Mouse (Mus musculus): ENCODE results near the gene Stard5.

The Stard5 gene

DNA sequence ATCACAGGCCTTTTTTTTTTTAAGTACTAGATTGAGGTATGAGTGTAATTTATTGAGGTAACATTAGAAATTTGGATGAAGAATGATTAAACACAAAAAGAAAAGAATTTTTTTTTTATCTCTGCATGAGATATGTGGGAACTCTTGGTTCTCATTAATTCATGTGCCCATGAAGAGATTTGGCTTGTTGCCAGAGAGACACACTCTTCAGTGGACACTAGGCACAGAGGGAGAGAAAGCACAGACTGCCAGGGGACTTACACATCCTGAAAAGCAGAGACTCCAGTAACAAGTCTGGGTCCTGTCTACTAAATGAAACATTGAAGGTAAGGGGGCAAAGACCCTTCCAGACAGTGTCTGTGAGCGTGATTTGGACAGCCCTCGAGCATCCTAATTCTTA is 4.0 kb downstream of the Stard5 start:
- DNase-seq: no peak

DNA sequence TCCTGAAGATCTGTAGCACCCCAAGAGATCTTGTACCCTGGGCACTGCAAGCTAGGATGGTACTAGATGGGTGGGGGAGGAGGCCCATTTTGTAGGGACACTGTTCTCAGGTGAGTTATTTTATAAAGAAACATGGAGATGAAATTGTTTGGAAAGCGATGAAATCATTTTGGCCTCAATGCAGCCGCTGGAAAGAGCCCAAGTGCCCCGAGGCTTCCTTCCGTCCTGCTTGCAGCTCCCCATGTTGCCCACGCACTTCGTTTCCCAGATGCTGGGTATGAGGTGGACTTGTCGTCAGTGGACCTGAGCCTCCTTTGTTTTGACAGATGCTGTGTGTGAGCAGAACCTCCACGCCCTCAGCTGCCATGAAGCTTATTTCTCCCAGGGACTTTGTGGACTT is 4.7 kb downstream of the Stard5 start:
- DNase-seq: no peak

DNA sequence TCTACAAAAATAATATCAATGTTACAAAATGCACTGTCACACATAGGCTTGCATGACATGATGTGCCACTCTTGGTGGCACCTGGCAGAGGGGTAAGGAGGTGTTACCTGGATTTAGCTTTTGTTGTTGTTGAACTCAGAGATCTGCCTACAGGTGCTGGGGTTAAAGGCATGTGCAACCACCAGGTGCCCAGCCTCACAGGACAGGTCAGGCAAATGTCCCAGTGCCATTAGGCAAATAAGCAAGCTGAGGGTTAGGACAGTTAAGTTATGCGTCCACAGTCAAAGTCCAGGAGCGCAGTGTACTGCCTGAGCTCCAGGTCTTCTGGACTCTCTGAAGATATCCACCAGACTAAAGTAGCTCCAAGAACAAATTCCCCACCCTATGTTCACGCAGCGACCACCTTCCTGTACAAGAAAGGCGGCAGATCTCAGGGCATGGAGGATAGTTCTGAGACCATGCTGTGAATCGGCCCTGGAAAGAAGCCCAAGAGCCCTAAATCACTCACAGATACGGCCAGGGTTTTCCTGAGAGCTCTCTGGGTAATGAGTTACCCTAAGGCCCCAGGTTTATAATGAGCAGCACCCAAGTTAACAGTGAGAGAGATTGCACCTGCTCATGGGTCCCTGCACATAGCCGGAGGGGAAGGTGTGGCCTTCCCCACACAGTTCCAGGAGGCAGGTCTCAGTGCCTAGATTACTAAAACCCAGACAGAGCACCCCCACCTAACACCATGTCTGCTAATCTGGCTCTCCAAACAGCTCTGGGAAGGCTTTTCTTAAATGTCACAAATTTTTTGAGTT is 6.2 kb downstream of the Stard5 start:
- no peak for DNase-seq

DNA sequence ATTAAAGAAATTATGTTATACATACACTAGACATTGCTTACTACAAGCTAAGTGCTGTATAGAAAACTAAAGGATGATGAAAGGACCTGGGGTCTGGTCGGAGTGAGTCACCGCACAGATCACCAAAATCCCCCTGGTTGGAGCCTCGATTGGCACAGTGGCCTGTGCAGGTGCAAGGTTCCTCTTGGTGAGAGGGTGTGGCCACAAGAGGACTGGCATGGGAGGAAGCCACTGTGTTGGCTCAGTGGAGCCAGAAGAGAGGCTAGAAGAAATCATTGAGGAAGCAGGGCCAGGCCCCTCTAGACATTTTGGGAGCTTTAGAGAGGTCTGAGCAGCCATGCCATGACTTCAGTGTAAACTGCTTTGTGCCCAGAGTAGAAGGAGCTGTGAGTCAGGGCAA is 7.3 kb downstream of the Stard5 start:
- DNase-seq: no peak

DNA sequence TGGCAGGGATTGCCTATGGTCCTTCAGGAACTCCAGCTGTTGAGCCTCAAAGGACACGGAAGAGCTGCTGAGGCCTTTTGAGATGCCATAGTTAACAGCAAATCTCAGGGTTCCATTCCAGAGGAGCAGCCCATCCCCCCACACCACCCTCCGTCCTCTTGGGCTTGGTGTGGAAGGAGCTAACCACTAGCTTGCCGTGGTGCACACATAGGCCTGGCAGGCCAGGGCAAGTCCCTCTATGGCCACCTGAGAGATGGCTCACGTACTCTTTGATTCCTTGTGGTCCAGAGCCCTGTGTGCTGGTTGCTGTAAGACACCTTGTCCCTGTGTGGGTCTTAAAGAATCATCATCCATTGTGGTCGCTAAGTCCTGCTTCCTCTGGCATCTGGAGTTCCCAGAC is 8.8 kb downstream of the Stard5 start:
- no peak for DNase-seq

DNA sequence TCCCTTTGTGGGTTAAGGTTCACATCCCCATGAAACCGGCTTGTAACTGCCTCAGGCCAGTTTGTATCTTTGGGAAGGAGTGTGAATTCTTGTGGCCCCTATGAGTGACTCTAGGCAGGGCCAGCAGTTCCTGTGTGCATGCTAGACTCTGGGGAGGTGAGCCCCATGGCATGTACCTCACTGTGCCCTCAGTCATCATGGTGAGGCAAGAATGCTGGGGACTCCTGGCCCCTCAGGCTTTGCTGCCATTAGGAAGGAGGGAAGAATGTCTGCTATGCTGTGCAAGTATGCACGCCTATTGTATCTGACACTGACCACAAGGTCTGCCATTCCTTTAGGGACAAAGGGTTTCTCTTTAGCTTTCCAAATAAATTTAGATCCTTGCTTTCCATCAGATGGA is 9.4 kb downstream of the Stard5 start:
- DNase-seq: no peak

DNA sequence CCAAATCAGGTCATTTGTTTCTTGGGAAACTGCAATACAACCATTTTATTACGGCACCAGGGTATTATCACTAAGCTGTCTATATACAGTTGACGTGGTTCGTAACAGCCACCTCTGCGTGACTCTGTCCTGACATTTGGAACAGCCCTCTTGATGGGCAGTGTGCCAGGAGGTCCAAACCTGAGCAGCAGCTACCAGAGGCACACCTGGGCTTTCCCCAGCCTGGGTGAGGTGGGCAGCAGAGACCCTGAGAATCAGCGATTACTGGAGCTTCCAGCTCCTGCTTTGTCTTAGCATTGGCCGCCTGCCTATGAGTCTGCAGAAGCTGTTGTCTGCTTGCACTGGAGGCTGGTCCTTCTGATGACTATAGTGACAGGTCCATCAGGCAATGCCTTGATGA is 11.8 kb downstream of the Stard5 start:
- DNase-seq: no peak

DNA sequence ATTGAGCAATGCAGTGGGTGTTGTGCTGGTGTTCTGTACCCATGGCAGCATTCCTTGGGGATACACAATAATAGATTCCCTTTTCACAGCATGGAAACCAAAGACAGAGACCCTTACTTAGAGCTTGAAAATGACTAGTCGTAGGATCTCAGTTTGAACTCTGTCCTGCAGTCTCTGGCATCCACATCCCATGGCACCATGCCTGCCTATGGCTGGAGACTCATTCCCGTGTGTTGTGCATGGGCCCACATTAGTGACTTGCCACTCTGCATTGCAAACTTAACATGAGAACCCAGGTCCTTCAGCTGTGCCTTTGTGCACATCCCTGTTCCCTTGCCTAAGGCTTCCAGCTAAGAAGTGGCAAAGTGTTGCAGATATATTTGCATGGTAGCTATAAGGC is 13.0 kb downstream of the Stard5 start:
- DNase-seq: no peak

DNA sequence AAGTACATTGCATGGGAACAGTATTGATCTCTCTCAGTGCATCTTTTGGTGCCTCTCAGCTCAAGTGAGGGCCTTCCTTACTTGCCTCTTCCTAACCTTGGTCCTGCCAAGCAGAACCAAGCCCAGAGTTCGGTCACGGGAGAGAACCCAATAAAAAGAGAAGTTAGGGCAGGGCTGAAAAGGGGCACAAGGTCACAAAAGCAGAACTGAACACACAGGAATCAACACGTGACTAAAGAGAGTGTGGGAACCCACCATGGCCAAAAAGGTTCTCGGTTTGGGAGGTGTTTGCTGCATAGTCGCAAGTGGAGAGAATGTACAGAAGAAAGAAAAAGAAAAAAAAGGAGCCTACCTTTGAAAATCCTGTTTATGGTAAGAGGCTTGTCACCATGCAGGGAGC is 13.7 kb downstream of the Stard5 start:
- no peak for DNase-seq

DNA sequence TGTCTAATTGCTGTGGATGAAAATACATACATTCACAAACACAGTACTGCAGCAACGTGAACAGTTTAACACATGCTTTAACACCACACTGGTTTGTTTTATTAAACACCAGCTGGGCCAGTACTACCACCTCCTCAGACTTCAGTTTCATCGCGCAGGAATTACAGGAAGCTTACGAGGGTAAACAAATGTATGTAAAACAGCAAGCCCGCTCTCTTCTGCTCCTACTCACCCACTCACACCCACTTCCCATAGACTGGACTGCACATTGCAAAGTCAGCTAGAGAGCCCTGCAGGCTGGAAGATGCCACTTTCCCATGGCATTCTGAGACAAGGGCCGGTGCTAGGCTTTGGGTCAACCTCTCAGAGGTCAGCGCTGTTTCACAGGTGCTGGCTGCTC is 17.0 kb downstream of the Stard5 start:
- DNase-seq: no peak

DNA sequence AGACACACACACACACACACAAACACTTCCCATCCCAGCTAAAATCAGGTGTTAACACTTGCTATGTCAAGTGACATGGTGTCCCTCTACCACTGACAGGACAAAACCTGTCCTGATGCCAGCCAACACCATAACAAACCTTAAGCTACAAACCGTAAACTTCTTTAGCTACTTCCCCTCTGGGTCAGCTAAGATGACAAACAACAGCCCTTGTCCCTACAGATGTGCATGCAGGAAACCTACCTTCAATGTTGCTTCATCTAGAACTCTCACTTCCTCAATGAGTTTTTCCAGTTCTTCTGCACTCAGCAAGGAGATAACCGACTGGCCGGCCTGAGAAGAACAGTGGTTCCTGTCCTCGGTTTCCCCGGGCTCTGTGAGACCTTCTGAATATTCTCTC is 18.9 kb downstream of the Stard5 start:
- no peak for DNase-seq

DNA sequence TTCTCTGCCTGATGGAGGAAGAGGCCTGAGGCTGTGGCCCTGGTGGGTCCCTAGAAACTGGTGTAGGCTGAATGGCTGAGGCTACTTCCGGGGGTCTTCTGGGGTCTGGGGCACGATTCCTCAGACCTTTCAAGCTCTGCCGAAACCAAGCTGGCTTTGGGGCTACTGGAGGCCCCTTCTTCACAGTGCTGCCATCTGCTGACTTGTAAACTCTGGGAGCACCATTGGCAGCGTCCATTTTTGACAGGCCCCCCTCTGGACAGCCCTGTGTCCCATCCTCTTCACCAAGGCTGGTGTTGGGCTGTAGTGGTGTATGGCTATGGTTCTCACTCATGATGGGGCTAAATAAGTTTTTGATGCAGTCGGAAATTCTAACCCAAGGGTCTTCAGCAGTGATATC is 20.7 kb downstream of the Stard5 start:
- DNase-seq: no peak

DNA sequence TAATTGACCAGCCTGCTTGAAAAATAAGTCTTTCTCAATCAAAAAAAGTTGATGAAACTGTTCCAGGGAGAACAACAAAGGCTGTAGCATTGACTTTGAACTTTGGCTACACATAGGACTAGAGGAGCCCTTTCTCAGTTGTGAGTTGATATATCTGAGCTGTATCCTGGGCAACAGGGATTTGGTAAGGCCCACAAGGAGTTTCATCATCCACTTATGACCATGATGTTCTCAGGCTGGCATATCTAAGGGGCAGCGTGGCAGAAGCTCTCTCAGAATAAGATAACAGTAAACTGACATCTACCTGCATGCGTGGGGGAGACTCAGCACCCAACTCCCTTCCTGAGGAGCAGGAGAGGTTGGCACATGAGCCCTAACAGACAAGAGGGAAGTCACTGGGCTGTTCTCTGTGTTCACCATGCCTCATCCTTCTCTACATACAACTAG is 21.9 kb downstream of the Stard5 start:
- DNase-seq: no peak

DNA sequence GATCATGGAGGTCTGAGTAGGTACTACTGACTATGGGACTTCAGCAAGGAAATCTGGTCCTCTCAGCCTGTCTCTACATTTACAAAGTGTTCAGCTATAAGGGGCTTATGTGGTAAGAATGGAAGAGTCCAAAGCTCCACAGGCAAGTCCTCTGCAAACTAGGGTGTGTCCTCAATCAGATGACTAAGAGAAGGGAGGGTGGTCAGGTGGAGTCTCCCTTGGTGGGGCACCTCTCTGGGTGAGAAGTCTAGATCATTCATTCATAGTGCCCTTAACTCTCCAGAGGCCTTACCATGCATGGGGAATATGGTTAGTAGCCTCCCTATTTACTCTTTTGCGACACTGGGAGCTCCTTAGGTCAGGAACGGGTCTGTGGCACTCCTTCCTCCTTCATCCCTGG is 22.4 kb downstream of the Stard5 start:
- no peak for DNase-seq

DNA sequence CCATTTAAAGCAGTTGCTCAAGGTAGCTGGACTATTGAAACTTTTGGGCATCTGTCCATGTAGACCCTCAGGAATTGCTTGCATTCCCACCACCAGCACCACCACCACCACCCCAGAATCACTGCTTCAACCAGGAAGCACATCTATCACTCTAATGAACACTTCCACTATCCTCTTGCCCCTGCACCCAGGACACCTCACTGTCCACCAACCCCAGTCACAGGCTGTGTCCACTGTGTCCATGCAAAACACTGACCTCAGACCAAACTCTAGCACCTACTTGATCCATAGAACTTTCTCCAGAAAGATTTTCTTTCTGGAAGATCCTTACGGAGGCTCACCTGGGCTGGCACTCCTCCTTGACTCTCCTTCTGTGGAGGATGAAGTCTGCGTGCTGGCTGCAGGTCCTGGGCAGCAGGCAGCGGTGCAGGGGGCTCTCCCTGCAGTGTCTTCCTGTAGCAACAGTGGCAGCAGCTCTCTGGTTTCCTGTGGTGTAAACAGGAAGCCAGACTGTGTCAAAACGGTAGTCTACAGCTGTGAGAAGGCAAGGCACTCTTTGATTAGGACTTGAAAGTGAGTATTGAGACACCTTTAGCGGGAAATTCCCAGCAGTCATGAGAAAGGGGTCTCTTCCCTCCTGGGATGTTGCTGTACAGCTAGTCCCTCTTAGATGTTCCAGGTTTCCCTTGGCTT is 23.3 kb downstream of the Stard5 start:
- no peak for DNase-seq

DNA sequence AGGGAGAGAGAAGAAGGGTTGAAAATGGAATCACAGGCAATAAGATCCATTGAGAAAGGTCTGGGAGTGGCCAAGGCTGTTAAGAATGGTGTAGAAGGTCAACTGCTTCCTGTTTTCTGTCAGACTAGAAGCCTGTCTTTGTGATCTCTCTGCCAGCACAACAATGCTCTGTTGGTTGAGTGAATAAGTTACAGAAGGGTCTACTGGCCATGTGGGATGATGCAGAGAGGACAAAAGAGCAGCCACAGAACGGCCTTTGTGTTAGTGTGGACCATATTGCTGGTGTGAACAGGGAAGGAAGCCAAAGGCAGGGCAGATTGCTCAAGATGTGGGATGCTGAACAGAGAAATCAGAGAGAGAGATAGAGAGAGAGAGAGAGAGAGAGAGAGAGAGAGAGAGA is 27.0 kb downstream of the Stard5 start:
- no peak for DNase-seq

DNA sequence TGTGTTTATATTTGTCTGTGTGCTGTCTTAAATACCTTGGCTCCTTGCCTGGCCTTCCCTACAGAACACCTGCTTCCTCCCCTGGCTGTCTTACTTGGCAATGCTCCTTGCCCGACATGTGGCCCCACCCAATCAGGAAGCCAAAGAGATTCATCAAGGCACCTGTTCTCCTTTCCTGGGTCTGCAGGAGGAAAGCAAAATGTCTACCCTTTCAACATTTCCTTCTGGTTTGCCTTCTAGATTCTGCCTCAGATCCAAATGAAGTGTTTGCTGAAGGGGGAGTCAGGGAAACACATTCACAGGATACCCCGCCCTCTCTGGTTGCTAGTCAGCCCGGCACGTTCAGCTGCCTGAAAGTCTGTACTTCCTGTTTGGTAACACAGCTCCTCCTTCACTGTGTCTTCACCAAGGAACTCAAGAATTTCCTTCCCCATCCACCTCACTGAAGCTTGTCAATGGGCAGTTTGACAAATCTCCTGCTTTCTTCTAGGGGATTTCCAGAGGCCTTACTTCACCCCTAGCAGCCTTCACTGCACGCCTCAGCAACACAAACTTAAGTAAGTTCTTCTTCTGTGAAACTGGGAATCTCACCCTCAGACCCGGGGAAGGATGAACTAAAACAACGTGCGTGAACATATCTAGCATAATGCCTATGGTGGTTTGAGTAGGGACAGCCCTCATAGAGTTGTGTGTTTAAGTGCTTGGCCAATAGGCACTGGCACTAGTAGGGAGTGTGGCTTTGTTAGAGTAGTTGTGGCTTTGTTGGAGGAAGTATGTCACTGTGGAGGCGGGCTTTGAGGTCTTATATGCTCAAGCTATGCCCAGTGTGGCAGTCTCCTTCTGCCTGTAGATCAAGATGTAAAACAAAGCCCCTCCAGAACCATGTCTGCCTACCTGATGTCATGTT is 27.7 kb downstream of the Stard5 start:
- DNase-seq: no peak

DNA sequence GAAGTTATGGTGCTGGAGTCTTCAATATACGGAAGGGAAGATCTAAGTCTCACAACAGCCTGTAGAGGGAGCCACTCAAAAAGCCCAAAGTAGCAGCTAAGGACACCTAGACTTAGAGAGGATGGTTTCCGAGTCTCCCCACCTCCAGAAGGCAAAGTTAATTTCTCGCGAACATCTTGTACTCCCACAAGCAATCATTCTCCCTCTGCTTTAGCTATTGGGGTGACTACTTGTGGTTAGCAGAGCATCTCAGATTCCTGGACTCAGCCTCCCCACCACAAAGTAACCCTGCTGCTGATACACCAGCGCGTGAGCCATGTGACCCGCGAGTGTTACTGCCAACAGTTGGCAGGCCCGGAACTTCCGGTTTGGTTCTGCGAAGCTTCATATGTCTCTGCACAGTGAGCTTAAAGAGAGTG is 28.5 kb downstream of the Stard5 start:
- no peak for DNase-seq

DNA sequence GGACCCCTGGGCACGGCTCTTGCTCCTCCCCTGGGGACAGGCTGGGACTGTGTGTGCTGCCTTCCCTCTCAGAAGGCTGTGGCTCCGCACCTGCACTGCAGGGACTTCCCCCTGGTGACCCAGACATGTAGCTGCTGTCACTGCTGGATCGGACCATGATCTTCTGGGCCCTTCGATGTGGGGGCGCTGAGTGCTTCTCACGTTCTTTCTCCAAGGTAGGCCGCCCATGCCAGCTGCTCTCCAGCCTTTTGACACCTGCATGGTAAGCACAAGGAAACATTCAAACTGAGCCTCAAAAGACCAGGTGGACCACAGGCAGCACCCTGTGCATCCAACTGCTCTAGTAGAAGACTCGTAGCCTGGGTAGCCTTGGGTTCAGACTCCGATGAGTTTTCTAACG is 29.3 kb downstream of the Stard5 start:
- no peak for DNase-seq

DNA sequence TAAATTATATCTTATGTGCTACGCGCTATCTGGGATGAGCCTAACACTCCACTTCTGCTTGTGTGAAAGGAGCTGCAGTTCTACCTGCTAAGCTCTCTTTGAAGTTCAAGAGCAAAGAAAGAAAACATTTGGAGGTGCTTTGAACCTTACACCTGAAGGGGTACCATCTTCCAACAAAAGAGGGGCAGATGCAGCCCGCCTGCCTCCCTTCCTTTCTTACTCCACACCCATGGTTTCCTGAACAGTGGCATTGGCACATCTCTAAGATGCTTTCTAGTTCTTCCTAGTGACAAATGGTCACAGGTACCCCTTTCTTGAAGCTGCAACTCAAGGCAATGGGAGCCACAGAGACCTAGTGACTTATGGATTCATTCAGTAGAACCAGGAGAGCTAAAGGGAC is 30.0 kb downstream of the Stard5 start:
- no peak for DNase-seq

DNA sequence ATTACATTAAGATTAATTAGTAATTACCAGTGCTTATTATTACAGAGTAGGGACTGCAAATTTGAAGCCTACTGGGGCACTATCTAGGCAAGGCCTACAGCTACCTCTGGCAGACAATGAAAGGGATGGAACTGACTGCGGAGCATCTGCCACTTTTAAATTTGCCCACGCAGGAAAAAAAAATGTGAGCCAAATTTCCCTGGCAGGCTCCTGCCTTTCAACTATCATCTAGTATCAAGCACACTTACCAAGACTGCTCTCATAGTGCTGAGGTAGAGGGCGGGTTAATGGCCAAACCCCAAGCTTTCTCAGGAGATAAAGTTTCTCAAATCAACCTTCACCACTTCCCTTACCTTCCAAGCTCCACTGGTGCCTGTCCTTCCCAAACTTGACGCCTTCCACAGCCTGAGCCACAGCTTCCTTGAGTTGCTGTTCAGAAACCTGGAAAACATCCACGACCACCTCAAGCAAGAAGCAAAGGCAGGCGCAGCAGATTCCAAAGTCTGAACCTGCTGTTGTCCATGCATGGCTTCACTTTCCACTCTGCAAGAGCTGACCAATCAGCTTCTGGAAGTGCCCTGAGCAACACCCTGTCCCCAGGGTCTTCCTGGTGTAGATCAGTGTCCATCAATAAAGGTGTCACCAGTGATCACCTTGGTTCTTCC is 31.1 kb downstream of the Stard5 start:
- no peak for DNase-seq

DNA sequence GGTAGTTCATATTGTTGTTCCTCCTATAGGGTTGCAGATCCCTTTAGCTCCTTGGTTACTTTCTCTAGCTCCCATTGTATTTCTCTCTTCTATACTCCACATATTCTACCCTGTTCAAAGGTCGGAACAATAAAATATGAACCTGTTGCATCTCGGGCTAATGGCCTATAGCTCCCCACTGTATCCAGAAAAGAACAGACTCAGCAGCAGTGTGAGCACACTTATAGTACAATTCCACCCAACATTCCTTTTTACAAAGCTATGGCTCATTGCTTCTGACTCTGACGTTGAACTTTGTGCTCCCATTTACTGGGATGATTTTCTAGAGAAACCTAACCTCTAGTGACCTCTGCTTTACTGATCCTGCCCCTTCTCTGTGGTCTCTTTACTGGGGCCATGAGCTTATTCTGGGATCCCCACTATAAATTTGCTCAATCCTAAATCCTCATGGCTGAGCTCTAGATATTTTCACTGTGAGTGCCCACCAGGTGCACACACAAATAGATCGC is 34.4 kb downstream of the Stard5 start:
- no peak for DNase-seq

All from embryo, embryonic 11 days (tissue).